In the genomic region with DNA sequence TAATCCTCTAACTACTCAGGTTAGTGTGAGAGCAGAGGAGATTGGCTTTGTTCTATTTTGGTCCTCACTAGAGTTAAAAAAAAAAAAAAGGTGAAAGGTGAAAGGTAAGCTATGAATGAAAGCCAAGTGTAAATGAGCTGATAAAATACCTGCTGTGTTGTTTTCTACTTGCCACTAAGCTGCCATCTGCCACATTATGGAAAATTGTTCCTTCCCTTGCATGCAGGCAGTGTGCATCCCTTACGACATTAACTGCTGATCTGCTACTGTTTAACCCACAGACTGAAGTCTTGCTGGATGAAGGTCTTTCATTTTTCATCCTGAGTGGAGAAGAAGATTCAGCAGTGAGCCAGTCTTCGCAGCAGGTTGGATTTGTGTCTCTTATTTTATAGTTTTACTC, we compare ENCODE assay signal across 16 mouse cellular contexts. TPM values are rescaled to one million over a fixed set of nuclear protein-coding genes. Genes with fewer than 3 reads are reported as not detected.
"Had no signal": no experiment of that assay in that cellular context is flagged by ENCODE, and none has a peak within 500 bp of the region (broad histone marks: within the 10 kb centered on the region; RNA-seq: fewer than 3 reads in every experiment).

No protein-coding gene starts in this region.

- DNase-seq: kidney, postnatal 25 days; liver, embryonic 13.5 days; liver, postnatal 0 days; lung, postnatal 14 days; midbrain, embryonic 14.5 days; retina, postnatal 1 day; right cerebral cortex, postnatal 4 days; spleen, adult 18-20 months; thymus, adult 18-20 months; thymus, postnatal 14 days had no signal

- ATAC-seq: liver, postnatal 0 days had no signal

- H3K4me2 ChIP-seq: liver, embryonic 13.5 days; lung, embryonic 15.5 days; neural tube, embryonic 12.5 days had no signal

- H3K27me3 ChIP-seq: liver, embryonic 13.5 days; lung, embryonic 15.5 days; neural tube, embryonic 12.5 days had no signal

- H3K36me3 ChIP-seq: limb, embryonic 10.5 days; lung, embryonic 15.5 days; neural tube, embryonic 12.5 days had no signal

- H3K9ac ChIP-seq: liver, embryonic 13.5 days; liver, postnatal 0 days; lung, embryonic 15.5 days; neural tube, embryonic 12.5 days had no signal

- H3K9me3 ChIP-seq: limb, embryonic 10.5 days; liver, embryonic 13.5 days; lung, embryonic 15.5 days; neural tube, embryonic 12.5 days had no signal

- H3K4me3 ChIP-seq: left cerebral cortex, adult 2 months; limb, embryonic 10.5 days; liver, embryonic 13.5 days; lung, embryonic 15.5 days; neural tube, embryonic 12.5 days had no signal

- H3K27ac ChIP-seq: left cerebral cortex, adult 2 months; limb, embryonic 10.5 days; liver, embryonic 13.5 days; lung, embryonic 15.5 days; macrophage; neural tube, embryonic 12.5 days had no signal

RNA-seq across cellular contexts. Expression of gene Cc2d2b, which starts 11.5 kb away (rescaled TPM):
- polyA plus RNA-seq: macrophage; stomach, embryonic 14.5 days had no signal
